Mouse (Mus musculus) liver, adult 2 months (tissue): ENCODE data around the gene Gm34653. TPM values are rescaled to one million over a fixed set of nuclear protein-coding genes. Genes with fewer than 3 reads are reported as not detected.
"Not testable (repeated sequence)": the region's sequence is repeated elsewhere in the genome, so short reads cannot be mapped to it uniquely, and the experiment has no call there.

Experiments used
- DNase-seq: peaks from one replicate; pipeline ENCODE4 v3.0.0-alpha.2; 2011; ENCODE audit warnings: low read depth, low spot score; ENCODE audit errors: extremely low read depth
- H3K27ac ChIP-seq: fragments of 200-500 bp; replicated peaks from 2 replicates; pipeline ENCODE4 v1.5.1; 2012; ENCODE audit warnings: low read depth, mild to moderate bottlenecking, control low read depth, inconsistent platforms, low read length; ENCODE audit not compliant: insufficient read depth
- H3K27me3 ChIP-seq: fragments of 200-500 bp; 2 replicates; pipeline ENCODE4 v1.6.1; 2012; ENCODE audit warnings: mild to moderate bottlenecking, moderate library complexity, low read length, inconsistent platforms; ENCODE audit not compliant: control insufficient read depth, insufficient read depth
- H3K36me3 ChIP-seq: fragments of 200-500 bp; 2 replicates; pipeline ENCODE4 v1.6.1; 2012; ENCODE audit warnings: low read length, inconsistent platforms; ENCODE audit not compliant: control insufficient read depth, insufficient read depth
- H3K4me1 ChIP-seq: fragments of 200-500 bp; 2 replicates; pipeline ENCODE4 v1.6.1; 2011; ENCODE audit warnings: low read length; ENCODE audit not compliant: control insufficient read depth, insufficient read depth
- H3K4me3 ChIP-seq: fragments of 200-500 bp; 2 replicates; pipeline ENCODE4 v1.5.1; 2011; ENCODE audit warnings: low read depth, mild to moderate bottlenecking, control low read depth, low read length, moderate library complexity; ENCODE audit not compliant: insufficient read depth
- H3K79me2 ChIP-seq: fragments of 200-500 bp; 2 replicates; pipeline ENCODE4 v1.6.1; 2012; ENCODE audit warnings: inconsistent platforms, mild to moderate bottlenecking, low read length, moderate library complexity; ENCODE audit not compliant: control insufficient read depth, insufficient read depth
- H3K9ac ChIP-seq: fragments of 200-500 bp; 2 replicates; pipeline ENCODE4 v1.6.1; 2012; ENCODE audit warnings: low read depth, mild to moderate bottlenecking, control low read depth, inconsistent platforms, low read length
- CTCF ChIP-seq: fragments of 200-500 bp; IDR thresholded peaks from 2 replicates; pipeline ENCODE4 v1.5.1; 2011; ENCODE audit warnings: low read depth, low read length, control low read depth
- POLR2A ChIP-seq: fragments of 200-500 bp; IDR thresholded peaks from 2 replicates; pipeline ENCODE4 v1.6.1; 2011; ENCODE audit warnings: low read length, control low read depth; ENCODE audit not compliant: insufficient read depth; ENCODE audit errors: extremely low read depth
- WGBS: fragments of 180-500 bp; shearing (Covaris S2); methylation state at CpG from one replicate; pipeline ENCODE4 v1.1.7; 2018; 5-methylcytosine and 5-hydroxymethylcytosine counted together
- polyA plus RNA-seq: library from polyadenylated mRNA; depleted of rRNA; stranded (reverse); fragments of >200 nt; gene quantifications from 2 replicates; pipeline ENCODE4 v1.2.3, GENCODE M21; 2012
- total RNA-seq: library from RNA; depleted of rRNA; stranded (reverse); fragments of >200 nt; gene quantifications from 2 replicates; pipeline ENCODE4 v1.2.3, GENCODE M21; 2014

Gm34653 gene
- total and polyA plus RNA-seq, 2 experiments: 0.09 TPM; not detected in 1

- H3K36me3 ChIP-seq: peaks cover 65% of the 10 kb centered on the region
- no peak for TF ChIP-seq POLR2A
- TF ChIP-seq CTCF: no peak
- peaks cover 16% of the 10 kb centered on the region; the same call in 1 of the 2 replicates for H3K79me2 ChIP-seq
- H3K9ac ChIP-seq: no peak overlapping the region
- H3K27ac ChIP-seq: no peak overlapping the region
- no peaks in the 10 kb centered on the region for H3K27me3 ChIP-seq
- peaks cover under 1% of the 10 kb centered on the region; the same call in 1 of the 2 replicates for H3K4me1 ChIP-seq
- no peak for DNase-seq
- 91% methylated on average over 3 of the region's 3 CpGs for WGBS
- H3K4me3 ChIP-seq: no peak overlapping the region
These were observed 22.0 kb upstream of the Gm34653 start for GRCm38 (mm10) chr2:34810775-34811174.

- H3K79me2 ChIP-seq: peaks cover 10% of the 10 kb centered on the region; the same call in 1 of the 2 replicates
- DNase-seq: no peak
- H3K4me1 ChIP-seq: no peaks in the 10 kb centered on the region
- no peak overlapping the region for H3K4me3 ChIP-seq
- H3K27ac ChIP-seq: no peak overlapping the region
- no peaks in the 10 kb centered on the region for H3K27me3 ChIP-seq
- WGBS: 77% methylated on average over 7 of the region's 7 CpGs
- TF ChIP-seq CTCF (no peak), POLR2A (no peak)
- H3K36me3 ChIP-seq: peaks cover 56% of the 10 kb centered on the region
- no peak overlapping the region for H3K9ac ChIP-seq
These were observed 20.1 kb upstream of the Gm34653 start for GRCm38 (mm10) chr2:34812706-34813105.

- 98% methylated on average over 2 of the region's 2 CpGs for WGBS
- H3K9ac ChIP-seq, H3K4me3 ChIP-seq, H3K4me1 ChIP-seq, H3K27ac ChIP-seq, H3K27me3 ChIP-seq, DNase-seq, H3K79me2 ChIP-seq: not testable (repeated sequence)
- peaks cover 42% of the 10 kb centered on the region for H3K36me3 ChIP-seq
These were observed 16.9 kb upstream of the Gm34653 start for GRCm38 (mm10) chr2:34815893-34816292.

GRCm38 (mm10) chr2:34818492-34818891, 14.3 kb upstream of the Gm34653 start:
- peaks cover 32% of the 10 kb centered on the region for H3K36me3 ChIP-seq

GRCm38 (mm10) chr2:34825827-34826459, 6.9 kb upstream of the Gm34653 start, which contains the start of gene Fbxw2:
Gene Fbxw2, minus strand, starts transcription at chr2:34826311.
- H3K4me1 ChIP-seq: peaks cover 14% of the 10 kb centered on the region
- WGBS: under 1% methylated on average over 56 of the region's 57 CpGs

More at GRCm38 (mm10) chr2:34818492-34818891, 14.3 kb upstream of the Gm34653 start:
- H3K79me2 ChIP-seq: peaks cover 4% of the 10 kb centered on the region; the same call in 1 of the 2 replicates
- DNase-seq: no peak
- no peak for TF ChIP-seq CTCF
- no peak for TF ChIP-seq POLR2A
- no peaks in the 10 kb centered on the region for H3K27me3 ChIP-seq
- no peak overlapping the region for H3K9ac ChIP-seq
- 89% methylated on average over 2 of the region's 2 CpGs for WGBS
- H3K27ac ChIP-seq: no peak overlapping the region
- no peaks in the 10 kb centered on the region for H3K4me1 ChIP-seq
- no peak overlapping the region for H3K4me3 ChIP-seq

GRCm38 (mm10) chr2:34826460-34827231, 6.2 kb upstream of the Gm34653 start:
- Histone ChIP-seq H3K9ac (peak overlapping the region; percentile 24), H3K79me2 (peaks cover 8% of the 10 kb centered on the region), H3K4me1 (peaks cover 14% of the 10 kb centered on the region), H3K27me3 (no peaks in the 10 kb centered on the region), H3K4me3 (peak overlapping the region; percentile 94), H3K27ac (peak overlapping the region; percentile 94), H3K36me3 (peaks cover 9% of the 10 kb centered on the region; the same call in 1 of the 2 replicates)
- DNase-seq: no peak
- TF ChIP-seq POLR2A: no peak
- no peak for TF ChIP-seq CTCF
- WGBS: 35% methylated on average over 20 of the region's 21 CpGs

More at GRCm38 (mm10) chr2:34825827-34826459, 6.9 kb upstream of the Gm34653 start, which contains the start of gene Fbxw2:
- Histone ChIP-seq H3K27me3 (no peaks in the 10 kb centered on the region), H3K9ac (peak within 1 kb of the TSS; percentile 99), H3K27ac (peak within 1 kb of the TSS; percentile 94), H3K36me3 (peaks cover 13% of the 10 kb centered on the region), H3K79me2 (peaks cover 10% of the 10 kb centered on the region), H3K4me3 (peak within 1 kb of the TSS; percentile 94)
- peak; percentile 87 for DNase-seq
- TF ChIP-seq CTCF: no peak
- TF ChIP-seq POLR2A: peak; percentile 83
